Mouse (Mus musculus) central nervous system, embryonic 18 days (tissue): ENCODE measurements around the gene Apof. TPM values are rescaled to one million over a fixed set of nuclear protein-coding genes. Genes with fewer than 3 reads are reported as not detected.

ENCODE experiments used
- polyA plus RNA-seq: library from polyadenylated mRNA; depleted of rRNA; stranded (reverse); fragments of >200 nt; gene quantifications from 2 replicates; pipeline ENCODE4 v1.2.3, GENCODE M21; 2012; rRNA removed

Gene Apof
- polyA plus RNA-seq = 0.12 and 0.17 TPM in 2 replicates

DNA sequence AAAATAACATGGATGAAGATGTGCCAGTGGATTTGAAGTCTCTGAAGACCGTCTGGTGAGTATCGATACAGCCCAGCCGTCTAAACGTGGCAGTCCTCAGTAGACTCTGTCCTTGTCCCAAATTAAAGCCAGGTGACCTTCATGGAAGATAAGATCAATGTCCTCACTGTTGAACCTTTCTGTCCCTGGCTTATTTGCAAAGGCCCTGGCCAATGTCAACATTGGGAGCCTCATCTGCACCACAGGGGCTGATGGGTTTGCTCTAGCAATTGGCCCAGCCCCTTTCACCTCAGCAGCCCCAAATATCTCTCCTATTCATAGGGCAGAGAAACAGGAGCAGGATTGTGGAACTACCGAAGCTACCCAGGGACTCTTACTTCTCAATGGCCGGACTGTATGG lies at the start of gene Apof:
Apof (plus strand) TSS at position 301 of the 400 bp plus-strand sequence.

DNA sequence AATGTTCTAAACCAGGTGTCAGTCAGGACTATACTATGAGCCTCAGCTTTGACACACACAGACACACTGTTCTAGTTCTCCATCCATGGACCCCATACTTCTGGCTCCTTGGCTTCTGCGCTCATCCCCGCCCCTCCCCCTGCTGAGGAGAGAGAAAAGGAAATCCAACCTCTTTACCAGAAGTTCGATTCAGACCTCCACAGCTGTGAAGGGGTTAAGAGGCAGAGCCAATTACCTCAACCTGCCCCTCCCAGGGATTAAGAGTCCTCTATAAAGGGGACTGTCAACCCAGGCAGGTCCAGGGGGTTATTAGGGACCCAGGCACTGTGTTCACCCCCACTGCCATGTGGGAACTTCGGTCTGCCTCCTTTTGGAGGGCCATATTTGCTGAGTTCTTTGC lies 42.9 kb upstream of the Apof start, which contains the start of gene Mip:
Mip (plus strand) TSS at position 301 of the 400 bp plus-strand sequence.

DNA sequence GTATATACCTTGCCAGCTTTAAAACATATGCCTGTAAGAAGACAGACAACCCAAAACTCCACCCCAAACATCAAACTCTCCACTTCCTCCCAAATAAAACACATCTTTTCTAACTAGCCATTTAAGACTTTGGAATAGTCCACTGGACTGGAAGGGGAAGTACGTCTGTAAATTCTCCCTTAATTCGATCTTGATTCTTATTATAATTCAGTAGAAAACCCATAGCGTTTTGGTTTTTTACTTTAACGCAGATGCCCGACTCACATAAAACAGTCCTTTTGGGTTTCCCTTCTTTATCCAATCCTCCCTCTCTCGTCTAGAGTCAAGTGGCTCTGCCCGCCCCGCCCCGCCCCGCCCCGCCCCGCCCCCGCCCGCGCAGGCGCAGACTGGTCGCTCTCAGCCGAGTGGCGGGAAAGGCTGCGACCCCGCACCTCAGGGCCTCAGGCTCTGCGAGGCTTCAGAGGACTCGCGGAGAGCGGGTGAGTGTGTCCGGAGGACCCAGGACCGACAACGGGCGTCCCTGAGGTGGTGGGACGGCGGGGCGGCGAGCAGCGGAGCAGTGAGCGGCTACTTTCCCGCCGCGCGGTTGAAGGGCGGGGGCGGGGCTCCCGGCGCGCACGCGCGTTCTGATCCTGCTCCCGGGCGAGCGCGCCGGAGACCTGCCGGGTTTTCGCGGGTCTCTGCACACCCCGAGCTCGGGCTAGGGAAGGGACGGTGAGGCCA lies 36.6 kb upstream of the Apof start, which contains the start of gene Timeless:
Timeless (plus strand) TSS at position 369 of the 723 bp plus-strand sequence.

DNA sequence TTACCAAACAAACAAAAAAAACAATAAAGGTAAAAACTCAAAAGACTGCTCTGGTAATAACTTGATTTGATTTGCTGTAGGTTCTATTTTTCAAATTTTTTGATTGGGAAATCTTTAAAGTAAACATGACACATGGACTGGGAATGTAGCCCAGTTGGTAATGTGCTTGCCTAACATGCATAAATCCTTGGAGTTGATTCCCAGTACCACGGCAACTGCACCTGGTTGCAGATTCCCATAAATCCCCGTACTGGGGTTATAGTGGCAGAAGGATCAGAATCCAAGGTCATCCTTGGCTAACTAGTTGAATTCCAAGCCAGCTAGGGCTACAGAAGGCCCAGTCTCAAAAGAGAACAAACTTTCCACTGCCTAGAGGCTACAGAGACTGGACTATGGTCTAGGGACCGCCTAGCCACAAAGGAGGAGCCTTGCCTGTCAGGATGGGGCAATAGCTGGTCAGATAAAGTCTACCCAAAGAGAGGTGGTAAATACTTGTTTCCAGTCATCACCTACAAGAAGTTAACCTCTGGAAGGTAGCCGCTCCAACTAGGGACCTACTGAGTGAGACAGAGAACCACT lies 14.7 kb upstream of the Apof start, which contains the start of gene Apon:
Apon (plus strand) TSS at position 420 of the 579 bp plus-strand sequence.

DNA sequence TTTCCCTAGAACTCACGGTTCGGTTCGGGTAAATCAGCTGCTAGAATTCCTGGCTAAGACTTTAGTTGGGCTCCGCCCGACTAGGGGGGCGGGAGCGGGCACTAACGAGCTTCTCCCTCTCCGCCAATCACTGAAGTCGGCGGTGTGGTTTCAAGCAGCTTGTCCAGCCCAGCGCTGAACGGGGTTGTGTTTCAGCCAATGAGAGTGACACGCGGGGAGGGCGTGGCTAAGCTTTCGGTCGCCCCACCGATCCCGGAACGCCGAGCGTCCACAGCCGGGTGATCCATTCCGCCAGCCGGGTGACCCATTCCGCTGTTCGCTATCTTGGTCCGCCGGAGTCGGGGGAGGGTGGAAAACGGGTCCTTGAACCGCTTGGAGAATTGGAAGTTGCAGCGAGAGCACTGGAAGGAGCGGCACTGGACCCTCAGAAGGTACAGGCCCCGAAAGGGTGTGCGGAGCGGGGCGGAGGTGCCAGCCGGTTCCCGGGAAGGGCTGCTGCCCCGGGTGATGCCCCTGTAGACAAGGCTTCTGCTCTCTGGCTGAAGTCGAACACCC lies 1.9 kb downstream of the Apof start, which contains the start of gene Stat2:
Stat2 (plus strand) TSS at position 273 of the 555 bp plus-strand sequence.

DNA sequence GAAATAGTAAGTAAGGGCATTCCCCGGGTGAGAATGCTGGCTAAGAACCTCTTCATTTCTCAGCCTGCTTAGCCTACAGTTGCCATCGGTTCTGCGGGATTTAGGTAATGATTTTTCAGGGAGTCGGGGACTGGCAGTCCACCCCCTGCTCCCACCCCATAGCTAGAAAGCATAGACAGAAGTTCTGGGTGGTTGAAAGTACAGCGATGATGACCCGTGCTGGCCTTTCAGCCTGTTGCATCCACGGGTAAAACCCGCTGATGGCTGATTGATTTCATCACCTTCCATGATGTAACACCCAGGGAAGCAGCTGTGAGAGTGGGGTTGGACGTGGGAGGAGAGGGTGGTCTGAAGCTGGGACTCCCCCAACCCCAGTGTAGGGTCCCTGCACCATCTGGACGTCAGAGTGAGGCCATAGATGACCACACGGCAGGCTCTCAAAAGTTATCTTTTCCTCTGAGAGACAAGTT lies 30.3 kb downstream of the Apof start, which contains the start of gene Il23a:
Il23a (minus strand) TSS at position 51 of the 470 bp plus-strand sequence.

DNA sequence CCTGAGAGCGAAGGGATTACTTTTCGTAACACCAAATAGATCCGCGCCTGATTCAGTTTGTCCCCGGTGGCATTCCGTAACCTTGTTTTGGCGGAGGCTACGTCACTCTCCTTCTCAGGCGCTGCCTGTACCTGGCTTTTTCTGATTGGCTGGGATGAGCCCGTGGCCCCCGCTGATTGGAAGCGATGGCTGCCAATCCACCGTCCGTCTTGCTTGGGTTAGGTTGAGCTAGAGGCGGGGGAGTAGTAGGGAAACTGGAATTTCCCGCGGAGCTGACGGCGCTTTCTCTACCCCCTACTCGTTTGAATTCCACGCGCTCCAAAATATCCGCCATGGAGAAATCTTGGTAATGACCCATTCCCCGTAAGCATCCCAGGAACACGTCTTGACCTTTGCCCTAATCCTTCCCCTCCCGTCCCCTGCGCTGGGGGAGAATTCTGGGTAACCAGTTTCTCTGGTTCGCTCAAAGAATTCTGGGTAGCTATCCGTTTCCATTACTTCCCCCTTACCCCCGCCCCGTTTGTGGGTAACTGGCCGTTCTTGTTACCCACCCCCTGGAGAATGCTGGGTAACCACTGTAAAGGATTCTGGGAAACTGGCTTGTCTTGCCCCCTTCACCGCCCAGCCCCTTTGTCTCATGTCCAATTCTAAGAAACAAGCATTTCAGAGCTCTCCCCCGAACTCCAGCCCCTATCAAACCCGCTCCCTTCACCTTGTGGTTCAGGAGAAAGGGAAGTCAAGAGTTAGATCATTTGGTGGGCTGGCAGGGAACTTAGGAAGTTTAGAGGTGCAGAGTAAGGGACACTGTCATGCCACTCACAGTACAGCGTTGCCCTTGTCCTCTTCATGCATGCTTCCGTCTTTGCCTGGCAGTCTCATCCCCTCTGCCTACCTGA lies 34.9 kb downstream of the Apof start, which contains the start of gene Pan2:
Pan2 (plus strand) TSS at position 210 of the 896 bp plus-strand sequence.

Other genes with a start within 250 kb of the Apof start
- 338 and 351 TPM in 2 replicates for gene Naca, start 233.1 kb upstream of the Apof start, polyA plus RNA-seq
- gene Ptges3, start 209.7 kb upstream of the Apof start, polyA plus RNA-seq = 78.8 and 81.9 TPM in 2 replicates
- 1,417 and 1,472 TPM in 2 replicates for gene Atp5b, start 185.4 kb upstream of the Apof start, polyA plus RNA-seq
- gene Baz2a, start 177.1 kb upstream of the Apof start, polyA plus RNA-seq = 23.7 and 23.9 TPM in 2 replicates
- 15.2 and 16.2 TPM in 2 replicates for gene Rbms2, start 88.4 kb upstream of the Apof start, polyA plus RNA-seq
- gene Gls2, start 74.2 kb upstream of the Apof start, polyA plus RNA-seq = 4.4 and 4.9 TPM in 2 replicates
- 13.7 and 13.9 TPM in 2 replicates for gene Spryd4, start 56.9 kb upstream of the Apof start, polyA plus RNA-seq
- 0.05 and 0.11 TPM in 2 replicates for gene Mip, start 42.8 kb upstream of the Apof start, polyA plus RNA-seq
- 8.5 and 8.8 TPM in 2 replicates for gene Timeless, start 36.6 kb upstream of the Apof start, polyA plus RNA-seq
- gene Apon, start 14.6 kb upstream of the Apof start, polyA plus RNA-seq = 0.12 TPM in 2 replicates
- gene Stat2, start 1.9 kb downstream of the Apof start, polyA plus RNA-seq = 33.4 and 33.7 TPM in 2 replicates
- gene Il23a, start 30.1 kb downstream of the Apof start, polyA plus RNA-seq = 0.12 and 0.13 TPM in 2 replicates
- 30.4 and 30.5 TPM in 2 replicates for gene Pan2, start 34.7 kb downstream of the Apof start, polyA plus RNA-seq
- 88.9 and 96.2 TPM in 2 replicates for gene Cnpy2, start 53.8 kb downstream of the Apof start, polyA plus RNA-seq
- 197 and 201 TPM in 2 replicates for gene Cs, start 69.1 kb downstream of the Apof start, polyA plus RNA-seq
- 86.2 and 87.5 TPM in 2 replicates for gene Coq10a, start 100.3 kb downstream of the Apof start, polyA plus RNA-seq
- gene Ankrd52, start 108.4 kb downstream of the Apof start, polyA plus RNA-seq = 41.2 and 46.4 TPM in 2 replicates
- 0.53 and 0.54 TPM in 2 replicates for gene Slc39a5, start 132.6 kb downstream of the Apof start, polyA plus RNA-seq
- gene Nabp2, start 142.8 kb downstream of the Apof start, polyA plus RNA-seq = 95.9 and 102 TPM in 2 replicates
- 84.4 and 89.6 TPM in 2 replicates for gene Rnf41, start 143.0 kb downstream of the Apof start, polyA plus RNA-seq
- 299 and 327 TPM in 2 replicates for gene Smarcc2, start 190.6 kb downstream of the Apof start, polyA plus RNA-seq
- 1,229 and 1,412 TPM in 2 replicates for gene Myl6, start 225.5 kb downstream of the Apof start, polyA plus RNA-seq
- gene Myl6b, start 230.0 kb downstream of the Apof start, polyA plus RNA-seq = 50.3 and 54.8 TPM in 2 replicates